Mouse (Mus musculus) embryonic facial prominence, embryonic 14.5 days (tissue): ENCODE measurements around the gene Nav2. TPM values are rescaled to one million over a fixed set of nuclear protein-coding genes. Genes with fewer than 3 reads are reported as not detected.

Source experiments
- ATAC-seq: fragments of 200-750 bp; cut with Nextera tagmentation; 2 replicates; pipeline ENCODE4 v1.8.0; 2017; ENCODE audit warnings: low read depth, moderate number of reproducible peaks, moderate TSS enrichment
- DNase-seq: peaks from one replicate; pipeline ENCODE4 v3.0.0-alpha.2; 2015; ENCODE audit warnings: low spot score
- H3K27ac ChIP-seq: fragments of 300-500 bp; sonication (generic); replicated peaks from 2 replicates; pipeline ENCODE4 v1.5.1; 2014; ENCODE audit warnings: low read depth, mild to moderate bottlenecking, low read length, moderate library complexity
- H3K27me3 ChIP-seq: fragments of 300-500 bp; sonication (generic); replicated peaks from 2 replicates; pipeline ENCODE4 v1.6.1; 2014; ENCODE audit warnings: low read length; ENCODE audit not compliant: control insufficient read depth, insufficient read depth
- H3K36me3 ChIP-seq: fragments of 300-500 bp; sonication (generic); 2 replicates; pipeline ENCODE4 v1.6.1; 2014; ENCODE audit warnings: low read length, mixed read lengths; ENCODE audit not compliant: control insufficient read depth, insufficient read depth
- H3K4me1 ChIP-seq: fragments of 300-500 bp; sonication (generic); 2 replicates; pipeline ENCODE4 v1.6.1; 2014; ENCODE audit warnings: antibody characterized with exemption, low read length; ENCODE audit not compliant: control insufficient read depth, insufficient read depth
- H3K4me2 ChIP-seq: fragments of 300-500 bp; sonication (generic); 2 replicates; pipeline ENCODE4 v1.6.1; 2014; ENCODE audit warnings: low read depth, mild to moderate bottlenecking, low read length, moderate library complexity, mixed read lengths
- H3K4me3 ChIP-seq: fragments of 300-500 bp; sonication (generic); 2 replicates; pipeline ENCODE4 v1.5.1; 2014; ENCODE audit warnings: low read depth, mild to moderate bottlenecking, low read length
- H3K9ac ChIP-seq: fragments of 300-500 bp; sonication (generic); 2 replicates; pipeline ENCODE4 v1.6.1; 2014; ENCODE audit warnings: low read depth, mild to moderate bottlenecking, low read length, moderate library complexity, mixed read lengths
- H3K9me3 ChIP-seq: fragments of 300-500 bp; sonication (generic); 2 replicates; pipeline ENCODE4 v1.6.1; 2016; ENCODE audit warnings: low read length; ENCODE audit not compliant: control insufficient read depth
- WGBS: fragments of 180-500 bp; shearing (Covaris S2); extraction: QIAGEN DNeasy Blood & Tissue Kit; methylation state at CpG from one replicate; pipeline ENCODE4 v1.1.7; 2014; 5-methylcytosine and 5-hydroxymethylcytosine counted together
- polyA plus RNA-seq: library from polyadenylated mRNA; unstranded; fragments of >200 nt; fragmentation: Nextera tagmentation; extraction: Ambion mirVana; gene quantifications from 2 replicates; pipeline ENCODE4 v1.2.1, GENCODE M21; 2014

The Nav2 gene
- polyA plus RNA-seq, 1 experiment from 2014 or later = 13.5 TPM

DNA sequence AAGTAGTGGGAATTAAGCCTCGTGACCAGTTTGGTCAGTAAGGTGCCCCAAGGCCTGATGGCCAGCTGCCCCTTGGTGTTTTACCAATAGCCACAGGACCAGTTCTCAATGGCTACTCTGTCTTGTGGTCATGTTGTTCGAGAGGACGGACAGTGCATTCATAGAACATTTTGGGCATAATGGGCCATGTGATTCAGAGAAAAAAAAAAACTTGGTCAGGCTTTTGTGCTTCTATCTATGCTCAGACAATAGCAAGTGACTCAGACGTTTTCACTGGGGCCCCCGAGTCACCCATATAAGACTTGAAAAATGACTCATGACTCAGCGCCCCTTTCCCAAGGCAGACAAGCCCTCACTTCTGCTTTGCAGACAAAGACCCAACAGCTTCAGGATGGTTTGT, 344.4 kb downstream of the Nav2 start:
- Histone ChIP-seq H3K36me3 (no peaks in the 10 kb centered on the region), H3K4me1 (peaks cover 15% of the 10 kb centered on the region), H3K9ac (no peak overlapping the region), H3K4me3 (no peak overlapping the region), H3K27ac (no peak overlapping the region), H3K27me3 (peaks cover 18% of the 10 kb centered on the region), H3K9me3 (no peaks in the 10 kb centered on the region), H3K4me2 (no peak overlapping the region)
- no peak for DNase-seq
- 79% methylated on average over 6 of the region's 6 CpGs for WGBS
- ATAC-seq = no peak

DNA sequence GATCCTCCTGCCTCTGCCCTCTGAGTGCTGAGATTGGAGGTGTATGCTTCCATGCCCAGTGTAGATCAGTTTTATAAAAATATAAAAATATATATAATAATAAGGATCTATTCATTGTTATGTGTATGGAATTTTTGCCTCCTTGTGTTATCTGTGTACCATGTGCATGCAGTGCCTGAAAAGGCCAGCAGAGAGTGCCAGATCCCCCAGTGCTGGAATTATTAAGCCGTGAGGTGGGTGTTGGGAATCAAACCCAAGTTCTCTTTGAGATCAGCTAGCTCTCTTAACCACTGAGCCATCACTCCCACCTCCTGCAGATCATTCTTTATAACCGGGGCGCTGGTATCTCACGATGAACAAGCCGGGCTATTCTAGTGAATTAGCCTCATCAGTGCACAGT, 346.5 kb downstream of the Nav2 start:
- H3K9me3 ChIP-seq = no peaks in the 10 kb centered on the region
- H3K27ac ChIP-seq = no peak overlapping the region
- no peak overlapping the region for H3K4me3 ChIP-seq
- no peak overlapping the region for H3K9ac ChIP-seq
- no peaks in the 10 kb centered on the region for H3K27me3 ChIP-seq
- no peak for ATAC-seq
- peaks cover 24% of the 10 kb centered on the region for H3K4me1 ChIP-seq
- no peaks in the 10 kb centered on the region for H3K36me3 ChIP-seq
- DNase-seq = no peak
- no peak overlapping the region for H3K4me2 ChIP-seq
- WGBS = 96% methylated on average over 5 of the region's 5 CpGs

DNA sequence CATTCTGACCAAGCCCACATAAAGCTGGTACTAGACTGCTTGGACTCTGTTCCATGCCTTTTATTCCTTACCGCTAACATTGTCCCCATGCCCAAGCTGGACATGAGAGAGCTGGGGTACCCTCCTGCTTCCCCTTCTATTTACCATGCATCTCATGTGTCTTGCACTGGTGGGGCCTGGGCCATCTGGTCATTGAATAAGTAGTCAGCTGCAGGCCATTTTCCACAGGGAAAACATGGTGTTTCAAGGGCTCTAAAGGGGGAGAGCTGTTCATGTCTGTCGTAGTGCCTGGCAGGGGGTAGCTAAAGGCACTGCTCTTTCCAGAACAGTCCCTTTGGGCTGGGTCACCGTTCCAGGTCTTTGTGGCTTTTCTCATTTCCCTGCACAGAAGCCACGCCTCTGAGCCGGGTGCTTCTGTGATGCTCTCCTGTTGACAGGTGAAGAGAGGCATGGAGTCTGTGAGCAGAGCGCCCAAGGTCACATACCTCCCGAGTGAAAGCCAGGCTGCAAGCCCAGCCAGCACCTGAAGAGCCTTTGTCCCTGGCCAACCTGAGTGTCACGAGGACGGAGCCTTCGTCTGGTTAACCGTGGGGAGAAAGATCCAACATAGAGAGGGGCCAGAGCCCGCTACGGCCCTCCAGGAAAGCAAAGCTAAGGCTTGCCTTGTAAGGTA, 348.9 kb downstream of the Nav2 start:
- H3K9me3 ChIP-seq = no peaks in the 10 kb centered on the region
- peaks cover 30% of the 10 kb centered on the region for H3K4me1 ChIP-seq
- H3K4me2 ChIP-seq = no peak overlapping the region
- H3K9ac ChIP-seq = no peak overlapping the region
- no peak for ATAC-seq
- no peaks in the 10 kb centered on the region for H3K27me3 ChIP-seq
- no peak overlapping the region for H3K27ac ChIP-seq
- WGBS = 79% methylated on average over 13 of the region's 13 CpGs
- no peak for DNase-seq
- no peak overlapping the region for H3K4me3 ChIP-seq
- H3K36me3 ChIP-seq = no peaks in the 10 kb centered on the region

DNA sequence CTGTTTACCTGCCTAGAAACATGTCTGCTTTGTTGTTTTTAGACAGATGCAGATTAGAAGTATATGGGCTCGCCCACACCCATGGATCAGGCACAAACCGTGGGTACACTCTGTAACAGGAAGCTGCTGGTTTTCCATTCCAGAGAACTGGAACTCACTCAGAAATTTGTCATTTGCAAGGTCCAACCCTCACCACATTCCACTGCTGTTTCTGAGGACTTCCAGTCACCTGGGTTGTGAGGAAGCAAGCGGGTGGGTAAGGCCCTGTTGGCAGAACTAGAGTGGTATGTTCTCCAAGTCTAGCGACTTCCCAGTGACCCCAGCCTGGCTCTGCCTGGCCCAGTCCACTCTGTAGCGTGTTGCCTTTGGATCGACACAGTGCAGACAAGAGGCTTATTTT, 349.6 kb downstream of the Nav2 start:
- Histone ChIP-seq H3K27me3 (no peaks in the 10 kb centered on the region), H3K4me3 (no peak overlapping the region), H3K9me3 (no peaks in the 10 kb centered on the region), H3K9ac (no peak overlapping the region), H3K27ac (no peak overlapping the region), H3K4me1 (peaks cover 30% of the 10 kb centered on the region), H3K36me3 (no peaks in the 10 kb centered on the region), H3K4me2 (no peak overlapping the region)
- WGBS = 74% methylated on average over 6 of the region's 6 CpGs
- no peak for ATAC-seq
- DNase-seq = no peak

DNA sequence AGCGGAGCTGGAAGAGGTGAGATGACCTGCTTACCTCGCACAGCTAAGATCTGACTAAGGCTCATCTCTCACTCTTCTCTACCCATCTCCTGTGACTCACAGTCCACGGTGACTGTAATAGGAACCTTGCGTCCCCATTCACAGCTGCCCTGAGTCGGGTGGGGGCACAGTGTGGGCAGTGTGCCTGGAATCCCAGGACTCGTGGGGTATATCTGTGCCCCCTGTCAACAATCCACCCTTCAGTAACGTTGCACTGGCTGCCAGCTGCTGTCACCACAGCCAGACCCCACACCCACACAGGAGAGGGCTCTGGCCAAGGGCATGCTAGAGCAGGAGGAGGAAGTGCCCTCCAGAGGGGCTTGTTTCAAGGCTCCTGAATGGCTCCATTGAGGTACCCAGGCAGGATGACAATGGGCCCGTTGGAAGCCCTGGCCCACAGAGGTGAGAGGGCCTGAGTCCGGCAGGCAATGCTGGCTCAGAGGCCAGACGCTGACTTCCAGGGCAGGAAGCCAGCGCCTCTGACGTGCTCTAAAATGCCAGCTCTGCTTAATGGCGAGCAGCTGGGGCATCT, 353.5 kb downstream of the Nav2 start:
- H3K4me2 ChIP-seq = no peak overlapping the region
- H3K9me3 ChIP-seq = no peaks in the 10 kb centered on the region
- no peak overlapping the region for H3K27ac ChIP-seq
- ATAC-seq (peak; percentile 49), DNase-seq (no peak)
- H3K4me3 ChIP-seq = no peak overlapping the region
- H3K27me3 ChIP-seq = no peaks in the 10 kb centered on the region
- no peak overlapping the region for H3K9ac ChIP-seq
- 59% methylated on average over 11 of the region's 13 CpGs for whole genome bisulfite sequencing
- no peaks in the 10 kb centered on the region for H3K36me3 ChIP-seq
- H3K4me1 ChIP-seq = peaks cover 28% of the 10 kb centered on the region

DNA sequence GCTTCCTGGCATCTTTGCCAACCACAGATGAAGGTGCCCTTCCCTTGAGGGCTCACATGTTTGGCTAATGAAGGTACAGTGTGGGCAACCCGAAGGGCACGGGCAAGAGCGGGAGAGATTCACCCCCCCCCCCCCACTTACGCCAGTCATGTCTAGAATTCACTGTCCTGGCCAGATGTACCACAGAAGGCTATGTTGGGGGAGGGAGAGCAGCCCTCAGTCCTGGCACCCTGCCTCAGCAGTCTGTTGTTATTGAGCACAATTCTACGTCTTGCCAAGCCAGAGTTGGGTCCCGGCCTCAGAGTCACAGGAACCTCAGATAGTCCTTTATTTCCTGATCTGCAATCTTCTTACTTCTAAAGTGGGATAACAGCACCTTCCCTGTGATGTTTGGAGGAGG, 357.9 kb downstream of the Nav2 start:
- Histone ChIP-seq H3K4me2 (no peak overlapping the region), H3K4me3 (no peak overlapping the region), H3K9ac (no peak overlapping the region), H3K36me3 (no peaks in the 10 kb centered on the region), H3K4me1 (peaks cover 13% of the 10 kb centered on the region; the same call in 1 of the 2 replicates), H3K27me3 (no peaks in the 10 kb centered on the region), H3K9me3 (no peaks in the 10 kb centered on the region), H3K27ac (no peak overlapping the region)
- WGBS = 70% methylated on average over 6 of the region's 6 CpGs
- DNase-seq = no peak
- no peak for ATAC-seq

DNA sequence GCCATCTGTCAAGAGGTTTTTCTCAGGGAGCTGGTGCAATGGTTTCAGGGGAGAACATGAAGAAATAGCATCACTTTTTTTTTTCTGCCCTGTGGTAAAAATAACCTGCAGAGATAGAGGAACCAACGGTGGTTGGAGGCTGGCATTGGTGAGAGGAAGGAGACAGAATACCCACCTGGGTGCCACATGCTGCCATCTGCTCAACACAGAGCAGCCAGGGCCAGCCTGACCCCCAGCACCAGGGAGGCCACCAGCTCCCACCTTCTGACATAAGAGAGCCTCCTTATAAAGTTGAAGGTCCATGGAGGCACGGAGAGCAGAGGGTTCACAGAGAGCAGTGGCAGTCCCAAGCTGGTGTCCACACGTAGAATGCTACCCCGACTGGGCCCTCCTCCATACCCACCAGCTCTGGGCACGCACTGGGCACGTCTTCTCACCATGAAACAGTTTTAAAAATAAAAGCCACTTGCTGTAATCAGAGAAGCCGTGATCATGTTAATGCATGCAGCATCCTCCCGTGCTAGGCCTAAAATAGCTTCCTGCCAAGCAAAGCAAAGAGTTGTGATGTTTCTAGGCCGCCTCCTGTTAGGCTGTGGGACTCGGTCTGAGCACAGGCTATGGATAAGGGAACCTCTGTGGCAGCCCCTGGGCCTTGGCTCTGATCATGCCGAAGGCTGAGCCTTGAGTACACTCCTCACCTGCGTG, 359.3 kb downstream of the Nav2 start:
- Histone ChIP-seq H3K27ac (no peak overlapping the region), H3K27me3 (no peaks in the 10 kb centered on the region), H3K9me3 (no peaks in the 10 kb centered on the region), H3K36me3 (no peaks in the 10 kb centered on the region), H3K9ac (no peak overlapping the region), H3K4me3 (no peak overlapping the region), H3K4me1 (peaks cover 13% of the 10 kb centered on the region; the same call in 1 of the 2 replicates), H3K4me2 (no peak overlapping the region)
- WGBS = 60% methylated on average over 12 of the region's 12 CpGs
- peak; percentile 51; the same call in 1 of the 2 replicates for ATAC-seq
- DNase-seq = peak; percentile 52

DNA sequence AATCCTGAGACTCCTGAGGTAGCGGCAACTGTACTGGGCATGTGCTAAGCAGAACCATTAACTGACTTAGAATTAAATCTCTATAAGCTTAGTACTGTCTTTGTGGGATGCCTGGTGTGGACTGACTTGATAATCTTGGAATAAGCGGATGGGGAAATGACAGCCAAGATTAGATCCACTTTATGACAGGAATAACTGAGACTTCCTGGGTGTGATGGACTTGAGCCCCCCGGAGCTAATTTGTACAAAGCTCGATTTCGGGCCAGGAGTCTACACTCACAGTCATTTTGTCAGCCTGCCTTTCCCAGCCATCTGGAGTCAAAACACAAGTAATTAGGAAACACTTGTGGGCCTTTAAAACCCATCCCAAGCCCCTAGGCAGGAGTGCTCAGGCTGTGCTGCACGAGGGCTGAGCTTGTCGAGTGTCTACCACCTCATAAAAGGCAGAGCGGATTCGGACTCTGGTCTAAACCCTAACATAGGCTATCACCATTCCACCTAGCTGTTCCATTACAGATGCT, 359.9 kb downstream of the Nav2 start:
- 72% methylated on average over 9 of the region's 9 CpGs for whole genome bisulfite sequencing
- Histone ChIP-seq H3K36me3 (no peaks in the 10 kb centered on the region), H3K4me1 (peaks cover 13% of the 10 kb centered on the region; the same call in 1 of the 2 replicates), H3K9ac (no peak overlapping the region), H3K27me3 (no peaks in the 10 kb centered on the region; the same call in 1 of the 2 replicates), H3K27ac (no peak overlapping the region), H3K4me2 (no peak overlapping the region), H3K4me3 (no peak overlapping the region), H3K9me3 (no peaks in the 10 kb centered on the region)
- ATAC-seq = no peak
- no peak for DNase-seq
